Mouse (Mus musculus): Measurements from ENCODE around the gene Rapgef2.

DNA sequence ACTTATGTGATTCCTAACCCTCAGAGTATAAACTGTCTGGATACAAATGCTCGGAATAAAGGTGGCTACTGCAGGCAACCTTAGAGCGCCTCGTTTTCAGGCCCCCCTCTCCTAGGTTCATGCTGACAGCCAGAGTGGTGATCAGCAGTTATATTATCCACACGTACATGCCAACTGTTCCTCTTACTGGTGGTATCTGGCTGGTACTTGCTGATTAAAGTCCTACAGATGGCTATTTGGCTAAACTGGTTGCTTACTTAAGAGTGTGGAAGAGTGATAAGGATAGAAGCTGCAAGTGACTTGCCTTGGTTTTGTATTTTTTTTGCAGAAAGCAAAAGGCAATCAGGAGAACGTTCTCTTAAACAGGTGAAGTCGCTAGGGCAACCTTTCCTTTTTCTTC is 224.9 kb downstream of the Rapgef2 start:
- no peak for TF ChIP-seq CTCF (IDR thresholded peaks at IDR 0.05; ENCODE audit: low read depth)
- peak; percentile 89 for TF ChIP-seq EP300 (IDR thresholded peaks at IDR 0.05; ENCODE audit: low read depth)

All from liver, embryonic 14.5 days (tissue).